Mouse (Mus musculus) liver, adult (tissue): Measurements from ENCODE around the gene Rasal1.

Experiments
- GATA4 ChIP-seq: IDR thresholded peaks from 2 replicates; pipeline ENCODE4 v1.6.1; 2014; ENCODE audit warnings: mild to moderate bottlenecking, low read length; ENCODE audit not compliant: insufficient replicate concordance

Rasal1 gene

GRCm38 (mm10) chr5:120694695-120695074, 46.1 kb downstream of the Rasal1 start:
- no peak for TF ChIP-seq GATA4

GRCm38 (mm10) chr5:120696057-120696743, 47.6 kb downstream of the Rasal1 start:
- TF ChIP-seq GATA4, result no peak

- TF ChIP-seq GATA4, result no peak
These were observed 48.3 kb downstream of the Rasal1 start for GRCm38 (mm10) chr5:120696865-120697264.

GRCm38 (mm10) chr5:120698181-120698580, 49.6 kb downstream of the Rasal1 start:
- no peak for TF ChIP-seq GATA4

- TF ChIP-seq GATA4, result no peak
These were observed 50.3 kb downstream of the Rasal1 start for GRCm38 (mm10) chr5:120698801-120699391.

- TF ChIP-seq GATA4, result no peak
These were observed 52.6 kb downstream of the Rasal1 start for GRCm38 (mm10) chr5:120700996-120701790.

- no peak for TF ChIP-seq GATA4
These were observed 53.8 kb downstream of the Rasal1 start for GRCm38 (mm10) chr5:120702421-120702820.

GRCm38 (mm10) chr5:120702969-120703368, 54.4 kb downstream of the Rasal1 start:
- TF ChIP-seq GATA4, result no peak

- TF ChIP-seq GATA4, result no peak
These were observed 55.0 kb downstream of the Rasal1 start for GRCm38 (mm10) chr5:120703660-120704059.

- TF ChIP-seq GATA4, result no peak
These were observed 55.8 kb downstream of the Rasal1 start for GRCm38 (mm10) chr5:120704421-120704820.

GRCm38 (mm10) chr5:120706541-120706940, 57.9 kb downstream of the Rasal1 start:
- TF ChIP-seq GATA4, result no peak

- no peak for TF ChIP-seq GATA4
These were observed 58.4 kb downstream of the Rasal1 start for GRCm38 (mm10) chr5:120706976-120707375.

- no peak for TF ChIP-seq GATA4
These were observed 61.7 kb downstream of the Rasal1 start for GRCm38 (mm10) chr5:120710161-120710825.

GRCm38 (mm10) chr5:120710826-120711248, 62.2 kb downstream of the Rasal1 start:
- TF ChIP-seq GATA4, result no peak

- no peak for TF ChIP-seq GATA4
These were observed 62.8 kb downstream of the Rasal1 start for GRCm38 (mm10) chr5:120711416-120711815.
